20 mouse cellular contexts compared by ENCODE assay signal in genomic region chrX:112984073-112984472, GRCm38 (mm10).
"Had no signal": no experiment of that assay in that cellular context is flagged by ENCODE, and none has a peak within 500 bp of the region (broad histone marks: within the 10 kb centered on the region; RNA-seq: fewer than 3 reads in every experiment).

No protein-coding gene starts in this region.

- H3K4me1 ChIP-seq: kidney, embryonic 15.5 days; midbrain, embryonic 12.5 days; midbrain, embryonic 15.5 days; neural tube, embryonic 12.5 days; neural tube, embryonic 15.5 days had no signal

- H3K36me3 ChIP-seq: kidney, embryonic 15.5 days; midbrain, embryonic 12.5 days; midbrain, embryonic 15.5 days; neural tube, embryonic 12.5 days; neural tube, embryonic 15.5 days had no signal

- DNase-seq: kidney, adult 8-10 months; kidney, postnatal 10 days; kidney, postnatal 36 days; layer of hippocampus, postnatal 36 days; lung, embryonic 14.5 days; right cerebral cortex, adult 18-20 months; right cerebral cortex, postnatal 14 days; right cerebral cortex, postnatal 4 days; thymus, adult 2 months; thymus, postnatal 14 days; thymus, postnatal 4 days had no signal

- H3K27me3 ChIP-seq: kidney, embryonic 15.5 days; midbrain, embryonic 12.5 days; midbrain, embryonic 15.5 days; neural tube, embryonic 12.5 days; neural tube, embryonic 15.5 days had no signal

- H3K4me3 ChIP-seq: kidney, embryonic 15.5 days; left cerebral cortex, adult 2 months; midbrain, embryonic 12.5 days; midbrain, embryonic 15.5 days; neural tube, embryonic 12.5 days; neural tube, embryonic 15.5 days had no signal

- H3K27ac ChIP-seq: kidney, embryonic 15.5 days; left cerebral cortex, adult 2 months; liver, embryonic 14.5 days; macrophage; midbrain, embryonic 12.5 days; midbrain, embryonic 15.5 days; neural tube, embryonic 12.5 days; neural tube, embryonic 15.5 days; stomach, postnatal 0 days had no signal

- H3K9ac ChIP-seq: kidney, embryonic 15.5 days; liver, embryonic 14.5 days; lung, embryonic 14.5 days; midbrain, embryonic 12.5 days; midbrain, embryonic 15.5 days; neural tube, embryonic 12.5 days; neural tube, embryonic 15.5 days had no signal
